Mouse (Mus musculus): ENCODE measurements around the gene Syvn1. TPM values are rescaled to one million over a fixed set of nuclear protein-coding genes. Genes with fewer than 3 reads are reported as not detected.
A peak's percentile ranks its signal among the peaks of the same experiment; 100 is the strongest.

Syvn1 gene
- total RNA-seq, 2 experiments from 2014 or later = 57.5 to 61.2 TPM

- peak; percentile 97 to 98 for DNase-seq
Observed at GRCm38 (mm10) chr19:6067724-6068415, 21.5 kb downstream of the Syvn1 start, which contains the start of gene Tm7sf2. Gene Tm7sf2 (minus strand): TSS chr19:6068373.

- DNase-seq = no peak
Observed at GRCm38 (mm10) chr19:6068951-6069350, 22.6 kb downstream of the Syvn1 start.

DNA sequence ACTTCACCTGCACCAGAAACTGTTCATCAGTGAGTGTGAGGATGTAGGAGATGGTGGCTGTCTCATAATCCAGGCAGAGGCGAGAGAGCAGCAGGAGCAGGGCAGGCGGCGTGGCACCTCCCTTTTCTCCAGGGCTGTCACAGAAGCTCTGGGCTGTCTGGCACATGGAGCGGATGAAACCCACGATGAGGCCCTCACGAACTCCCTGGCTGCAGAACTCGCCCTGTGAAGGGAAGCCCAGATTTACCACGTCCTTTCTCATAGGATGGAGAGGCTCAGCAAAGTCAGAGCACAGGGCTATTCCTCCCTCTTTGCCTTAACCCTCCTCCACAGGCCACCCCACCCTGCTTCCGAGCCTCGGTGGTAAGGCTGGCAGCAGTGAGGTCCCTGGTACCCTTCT, 23.5 kb downstream of the Syvn1 start:
- DNase-seq = no peak

GRCm38 (mm10) chr19:6070571-6071250, 24.3 kb downstream of the Syvn1 start:
- DNase-seq = no peak

DNA sequence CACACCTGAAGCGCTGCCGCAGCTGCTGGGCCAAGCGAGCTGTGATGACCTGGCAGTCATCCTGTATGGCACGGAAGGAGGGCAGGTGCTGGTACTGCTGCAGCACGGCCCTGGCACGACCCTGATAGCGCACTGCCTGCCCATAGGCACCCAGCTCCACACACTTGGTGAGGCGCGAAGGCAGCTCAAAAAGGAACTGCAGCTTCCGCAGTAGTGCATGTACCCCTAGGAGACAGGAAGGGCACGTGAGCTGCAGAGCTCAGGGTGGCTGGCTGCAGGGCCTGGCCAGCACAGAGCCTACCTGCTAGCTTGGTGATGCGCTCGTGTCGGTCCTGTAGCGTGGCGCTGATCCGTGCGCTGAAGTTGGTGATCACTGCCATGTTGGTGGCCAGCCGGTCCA, 24.9 kb downstream of the Syvn1 start:
- DNase-seq = no peak

DNA sequence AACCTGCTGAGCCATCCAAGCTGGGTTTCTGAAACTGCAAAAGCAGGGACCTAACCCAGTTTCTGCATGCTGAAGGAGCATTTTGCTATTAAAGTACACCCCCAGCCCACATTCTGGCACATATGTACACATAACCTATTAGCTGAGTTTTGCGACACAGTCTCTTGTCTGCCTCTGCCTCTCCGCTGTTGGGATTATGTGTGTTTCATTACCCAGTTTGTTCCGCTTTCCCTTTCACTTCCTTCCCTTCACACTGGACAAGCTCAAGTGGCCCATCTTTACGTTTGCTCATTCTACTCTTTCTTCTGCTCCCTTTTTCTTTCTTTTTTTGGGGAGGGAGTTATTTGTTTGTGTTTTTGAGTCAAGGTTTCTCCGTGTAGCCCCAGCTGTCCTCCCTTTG, 27.5 kb downstream of the Syvn1 start:
- DNase-seq = no peak

DNA sequence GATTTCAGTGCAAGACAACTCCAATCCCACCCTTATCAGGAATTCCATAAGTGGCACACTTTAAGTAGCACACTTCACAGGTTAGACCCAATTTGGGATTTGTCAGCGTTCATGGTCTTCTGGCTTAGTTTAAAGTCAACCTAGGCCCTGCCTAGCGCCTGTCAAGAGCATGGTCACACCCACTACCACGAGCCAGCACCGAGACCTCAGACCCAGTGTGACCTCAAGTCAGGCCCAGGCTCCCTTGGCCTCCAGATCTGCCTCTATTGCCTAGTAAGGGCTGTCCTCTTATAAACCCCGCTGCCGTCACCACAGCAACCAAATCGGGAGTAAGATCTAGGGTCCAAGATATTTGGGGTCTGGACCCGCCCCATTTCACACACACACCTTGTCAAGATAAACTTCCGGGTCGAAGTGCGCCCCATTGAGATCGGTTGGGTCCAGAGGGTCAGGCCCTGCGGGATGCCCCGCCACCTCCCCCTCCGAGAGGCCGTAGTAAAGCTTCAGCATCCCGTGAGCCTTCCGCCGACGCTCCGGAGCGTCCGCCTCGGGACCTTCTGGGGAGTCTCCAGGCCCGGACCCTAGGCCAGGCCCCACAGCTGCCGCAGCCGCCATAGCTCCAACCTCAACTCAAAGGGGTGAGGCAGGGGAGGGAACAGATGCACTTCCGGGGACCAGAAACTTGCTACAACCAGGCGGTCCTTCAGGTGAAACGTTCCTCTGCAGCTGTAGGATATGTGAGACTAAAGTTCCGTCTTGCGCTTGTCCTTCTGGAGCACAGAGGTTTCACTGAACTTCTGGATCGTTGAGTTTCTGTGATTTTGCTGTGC, 30.4 kb downstream of the Syvn1 start, which contains the start of gene Vps51:
Gene Vps51 (minus strand): TSS at position 668 of the 830 bp plus-strand sequence.
- DNase-seq = peak; percentile 83 to 87

DNA sequence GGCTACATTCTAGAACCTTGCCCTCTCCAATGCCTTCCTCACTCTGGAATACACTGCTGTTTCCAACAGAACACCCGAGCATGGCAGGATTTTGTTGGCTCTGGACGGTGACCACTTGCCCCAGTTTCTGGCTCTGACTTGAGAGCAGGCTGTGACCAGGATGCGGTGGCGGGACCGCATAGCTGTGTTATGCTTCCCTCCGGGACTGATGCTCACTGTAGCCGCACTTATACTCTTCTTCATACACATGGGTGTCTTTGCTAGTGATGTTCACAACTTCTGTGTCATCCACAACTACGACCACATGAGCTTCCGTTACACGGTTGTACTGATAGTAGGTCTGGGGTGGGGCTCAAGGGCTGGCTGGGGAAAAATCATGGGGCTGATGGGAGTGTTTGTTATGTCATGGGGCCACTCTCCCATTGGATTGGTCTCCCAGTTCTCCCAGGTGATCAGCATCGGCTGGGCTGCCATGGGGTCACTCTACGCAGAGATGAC, 33.7 kb downstream of the Syvn1 start, which contains the start of gene Tmem262:
Gene Tmem262 (plus strand): TSS at position 51 of the 498 bp plus-strand sequence.
- no peak for DNase-seq

DNA sequence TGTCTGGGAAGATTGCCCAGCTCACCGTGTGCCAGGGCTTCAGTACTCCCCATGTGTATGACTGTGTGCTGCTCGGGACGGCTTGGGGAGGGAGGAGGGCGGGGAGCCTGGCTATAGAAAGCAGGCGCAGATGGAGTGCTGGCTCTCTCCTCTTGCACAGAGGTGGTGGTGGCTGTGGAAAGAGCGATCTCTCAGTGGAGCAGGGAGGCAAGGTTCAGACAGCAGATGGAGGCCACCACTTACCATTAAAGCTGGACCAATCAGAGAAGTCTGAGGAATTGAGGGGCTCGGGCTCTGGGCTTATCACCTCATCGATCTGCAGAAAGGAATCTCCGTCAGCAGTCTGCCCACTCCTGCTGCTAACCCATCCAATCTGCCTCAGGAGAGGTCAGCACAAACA, 35.8 kb downstream of the Syvn1 start, which contains the start of gene Gm28374:
Gene Gm28374 (minus strand): TSS at position 101 of the 400 bp plus-strand sequence.
- DNase-seq = no peak

DNA sequence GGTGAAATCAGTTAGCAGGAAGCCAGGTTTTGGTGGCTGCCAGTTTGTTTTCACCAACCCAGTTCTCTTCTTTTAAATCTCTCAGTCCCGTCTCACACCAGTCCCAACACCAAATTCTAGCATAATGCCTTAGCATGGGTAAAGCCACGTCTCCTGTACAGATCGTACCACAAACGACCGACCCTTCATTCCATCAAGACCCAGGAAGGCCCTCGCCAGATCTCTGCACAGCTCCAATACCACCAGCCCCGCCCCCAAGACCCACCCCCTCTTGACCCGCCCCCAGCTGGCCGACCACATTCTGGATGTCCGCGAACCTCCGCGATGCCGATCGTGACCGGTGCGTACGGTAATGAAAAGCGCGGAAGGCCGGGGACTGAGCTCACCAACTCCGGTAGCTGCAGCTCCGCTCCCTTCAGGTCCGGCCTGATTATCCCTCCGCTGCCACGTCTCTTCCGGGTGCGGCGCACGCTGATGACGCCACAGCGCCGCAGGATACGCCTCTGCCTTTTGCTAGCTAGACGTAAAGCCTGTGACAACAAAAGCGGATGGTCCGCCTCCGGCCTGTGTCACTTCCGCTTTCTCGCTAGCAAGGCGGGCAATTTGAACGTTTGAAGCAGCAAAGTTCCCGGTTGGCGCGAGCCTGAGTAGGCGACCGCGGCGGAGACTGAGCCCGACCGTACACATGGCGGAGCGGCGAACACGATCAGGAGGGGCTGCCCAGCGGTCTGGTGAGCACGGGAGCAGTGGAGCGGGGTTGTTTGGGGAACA, 38.3 kb downstream of the Syvn1 start, which contains the start of the genes Zfpl1 and Cdca5:
Gene Zfpl1 (minus strand): TSS at position 479 of the 771 bp plus-strand sequence.
Gene Cdca5 (plus strand): TSS at position 506 of the 771 bp plus-strand sequence.
- DNase-seq = peak; percentile 96 to 97

DNA sequence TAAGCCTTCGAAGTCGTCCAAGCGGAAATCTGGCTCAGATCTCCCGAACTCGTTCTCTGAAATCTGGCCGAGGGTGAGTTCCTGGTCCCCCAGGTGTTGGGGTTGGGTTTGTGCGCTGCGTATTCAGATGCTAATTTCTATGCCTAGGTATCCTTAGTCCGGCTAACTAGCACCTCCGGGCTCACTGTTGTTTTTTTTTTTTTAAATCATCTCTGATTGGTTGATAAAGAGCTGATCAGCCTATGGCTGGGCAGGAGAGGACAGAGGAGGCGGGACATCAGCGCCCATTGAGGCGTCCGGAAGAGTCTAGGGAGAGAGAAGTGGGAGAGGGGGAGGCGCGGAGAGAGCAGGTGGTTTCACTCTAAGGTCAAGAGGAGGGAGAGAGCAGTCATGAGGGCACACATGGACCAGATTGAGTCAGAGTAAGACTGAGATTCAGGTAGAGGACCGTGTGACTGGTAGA, 39.1 kb downstream of the Syvn1 start:
- DNase-seq = peak; percentile 65 to 69

GRCm38 (mm10) chr19:6088841-6089240, 42.5 kb downstream of the Syvn1 start:
- no peak for DNase-seq

DNA sequence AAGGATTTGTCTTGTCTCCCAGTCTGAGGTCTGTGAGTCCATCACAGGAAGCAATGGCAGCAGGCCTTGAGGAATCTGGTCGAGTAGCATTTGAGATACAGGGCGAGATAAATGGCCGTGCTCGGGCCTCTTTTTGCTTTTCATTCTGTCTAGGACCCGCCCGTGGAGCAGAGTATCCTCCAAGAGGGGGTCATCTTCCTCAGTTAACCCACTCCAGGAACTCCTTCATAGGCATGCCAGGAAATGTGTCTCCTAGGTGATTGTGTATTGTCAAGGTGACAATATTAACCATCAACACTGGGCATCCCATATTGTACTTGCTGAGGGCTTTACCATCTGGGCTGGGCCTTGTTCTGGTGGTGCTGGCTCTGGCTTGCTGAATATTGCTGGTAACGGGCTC, 47.7 kb downstream of the Syvn1 start, which contains the start of gene AC131692.1:
Gene AC131692.1 (plus strand): TSS at position 301 of the 400 bp plus-strand sequence.
- no peak for DNase-seq

- peak in 1 of 2 experiments; percentile 44 for DNase-seq
Observed at GRCm38 (mm10) chr19:6097847-6098246, 51.5 kb downstream of the Syvn1 start.

GRCm38 (mm10) chr19:6101186-6101585, 54.8 kb downstream of the Syvn1 start:
- no peak for DNase-seq

DNA sequence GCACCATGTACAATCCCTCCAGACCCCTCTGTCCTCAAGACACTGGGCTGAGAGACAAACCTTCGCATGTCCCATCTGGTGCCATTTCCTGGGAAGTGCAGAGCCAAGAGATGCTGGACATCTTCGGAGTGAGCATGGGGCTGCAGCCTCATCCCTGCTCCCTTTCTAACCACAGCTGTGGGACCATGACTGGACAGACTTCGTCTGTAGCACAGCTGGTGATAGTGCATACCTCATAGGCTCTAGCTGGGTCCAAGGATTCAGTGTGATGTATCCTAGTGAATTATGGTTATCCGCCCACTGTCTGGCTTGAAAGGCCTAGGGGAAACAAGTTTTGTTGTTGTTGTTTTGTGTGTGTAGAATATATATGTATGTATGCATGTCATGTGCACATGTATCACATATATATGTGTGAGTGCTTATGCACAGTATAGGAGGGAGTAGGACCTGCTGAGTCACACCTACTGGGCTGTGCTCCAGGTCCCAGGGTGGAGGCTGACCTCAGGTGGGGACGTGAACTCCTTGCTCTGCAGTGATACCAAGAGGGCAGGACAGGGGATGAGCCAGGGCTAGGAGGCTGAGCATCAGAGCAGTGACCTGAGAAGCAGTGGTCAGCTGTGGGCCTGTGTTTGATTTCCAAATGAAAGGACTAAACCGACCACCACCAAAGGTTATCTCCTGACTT, 55.9 kb downstream of the Syvn1 start:
- no peak for DNase-seq

All from adrenal gland, postnatal 36 days (tissue).